Mouse (Mus musculus) left cerebral cortex, postnatal 14 days (tissue): ENCODE measurements around the gene Fam193b. TPM values are rescaled to one million over a fixed set of nuclear protein-coding genes. Genes with fewer than 3 reads are reported as not detected.

Source experiments
- DNase-seq, 2 experiments: peaks; one replicate each; pipeline ENCODE4 v3.0.0; 2021 to 2022; ENCODE audit warnings: low spot score in 2 of 2, mixed read lengths in 1 of 2
- intact Hi-C: fragments of 180-260 bp; cut with DNase I; formaldehyde crosslinking; loops from one replicate; pipeline ENCODE4 v1.15.1; 2025
- total RNA-seq, 2 experiments: library from RNA; stranded (reverse); gene quantifications; 2 replicates each; pipeline ENCODE4 v1.2.3; 2021

Gene Fam193b
- total RNA-seq, 2 experiments from 2014 or later, result 62.8 to 71.1 TPM

- peak; percentile 100 for DNase-seq
- intact Hi-C loops, result no loop called here
Observed at GRCm38 (mm10) chr13:55536194-55537175, 34.4 kb downstream of the Fam193b start, which contains the start of gene Ddx41. Gene Ddx41, minus strand, starts transcription at chr13:55536658.

- intact Hi-C loops, result no loop called here
- DNase-seq, result no peak
Observed at GRCm38 (mm10) chr13:55535796-55536193, 35.1 kb downstream of the Fam193b start.

GRCm38 (mm10) chr13:55535191-55535590 lies 35.7 kb downstream of the Fam193b start:
- no peak for DNase-seq
- intact Hi-C loops, result no loop called here

GRCm38 (mm10) chr13:55529198-55529915 lies 41.6 kb downstream of the Fam193b start, which contains the start of gene Dok3:
Gene Dok3, minus strand, starts transcription at chr13:55529296.
- DNase-seq, result no peak
- intact Hi-C loops, result no loop called here

GRCm38 (mm10) chr13:55527834-55528772 lies 42.8 kb downstream of the Fam193b start:
- intact Hi-C loops, result no loop called here
- DNase-seq, result peak in 1 of 2 experiments; percentile 39

- no peak for DNase-seq
- intact Hi-C loops, result no loop called here
Observed at GRCm38 (mm10) chr13:55527212-55527611, 43.7 kb downstream of the Fam193b start.

GRCm38 (mm10) chr13:55525733-55526553 lies 45.0 kb downstream of the Fam193b start:
- no peak for DNase-seq
- intact Hi-C loops, result no loop called here

GRCm38 (mm10) chr13:55523951-55524600 lies 46.8 kb downstream of the Fam193b start:
- DNase-seq, result no peak
- intact Hi-C loops, result no loop called here

- DNase-seq, result no peak
- intact Hi-C loops, result no loop called here
Observed at GRCm38 (mm10) chr13:55523278-55523677, 47.6 kb downstream of the Fam193b start.

- intact Hi-C loops, result no loop called here
- DNase-seq, result no peak
Observed at GRCm38 (mm10) chr13:55522730-55523129, 48.2 kb downstream of the Fam193b start.

GRCm38 (mm10) chr13:55519606-55520005 lies 51.3 kb downstream of the Fam193b start:
- intact Hi-C loops, result no loop called here
- no peak for DNase-seq

- DNase-seq, result peak; percentile 94
- intact Hi-C loops, result loop anchor here (2.0 kb wide), 1 partner anchor 112 kb away; no protein-coding TSS in a partner anchor
Observed at GRCm38 (mm10) chr13:55516955-55517354, 54.0 kb downstream of the Fam193b start.

- intact Hi-C loops, result loop anchor here (2.0 kb wide), 2 partner anchors 27 to 39 kb away; no protein-coding TSS in a partner anchor
- DNase-seq, result no peak
Observed at GRCm38 (mm10) chr13:55513828-55514227, 57.1 kb downstream of the Fam193b start.

GRCm38 (mm10) chr13:55513111-55513748 lies 57.7 kb downstream of the Fam193b start, which contains the start of gene Pdlim7:
Gene Pdlim7, minus strand, starts transcription at chr13:55513676.
- intact Hi-C loops, result loop anchor here (2.0 kb wide), 2 partner anchors 26 to 38 kb away; no protein-coding TSS in a partner anchor
- DNase-seq, result peak; percentile 76 to 84

- DNase-seq, result no peak
- intact Hi-C loops, result loop anchor here (2.0 kb wide), 2 partner anchors 26 to 38 kb away; no protein-coding TSS in a partner anchor
Observed at GRCm38 (mm10) chr13:55512379-55513031, 58.4 kb downstream of the Fam193b start.

- no peak for DNase-seq
- intact Hi-C loops, result no loop called here
Observed at GRCm38 (mm10) chr13:55511492-55511861, 59.4 kb downstream of the Fam193b start.
